In genomic region chr6:88315295-88315694, GRCm38 (mm10) we compare ENCODE assay signal across 22 mouse cellular contexts.
DNase-seq lines count a peak whose midpoint lies in the region; ATAC-seq and TF ChIP-seq lines count a peak whose summit lies in the region.
"Had no signal": no experiment of that assay in that cellular context is flagged by ENCODE, and none has a peak within 500 bp of the region (broad histone marks: within the 10 kb centered on the region; RNA-seq: fewer than 3 reads in every experiment).

No protein-coding gene starts in this region.

- H3K27ac ChIP-seq in kidney, embryonic 15.5 days = no peak overlapping the region
- H3K27ac ChIP-seq in embryonic facial prominence, embryonic 14.5 days (replicated peaks; ENCODE audit: low read depth, low read length) = no peak overlapping the region
- H3K27ac ChIP-seq in hindbrain, postnatal 0 days = no peak overlapping the region
- no peak overlapping the region for H3K27ac ChIP-seq in liver, embryonic 12.5 days
- H3K27ac ChIP-seq: embryonic facial prominence, embryonic 13.5 days; forebrain, embryonic 13.5 days; liver, embryonic 13.5 days; stomach, embryonic 15.5 days had no signal

- TF ChIP-seq POLR2A in brain, embryonic 14.5 days (IDR thresholded peaks at IDR 0.05; ENCODE audit: borderline replicate concordance, extremely low read depth, insufficient read depth, insufficient read length, poor library complexity, severe bottlenecking) = no peak

- H3K4me2 ChIP-seq in kidney, embryonic 15.5 days = no peak overlapping the region
- H3K4me2 ChIP-seq in embryonic facial prominence, embryonic 14.5 days (ENCODE audit: low read depth, low read length) = no peak overlapping the region
- no peak overlapping the region for H3K4me2 ChIP-seq in hindbrain, postnatal 0 days (ENCODE audit: low read depth, low read length)
- no peak overlapping the region for H3K4me2 ChIP-seq in liver, embryonic 12.5 days
- H3K4me2 ChIP-seq: embryonic facial prominence, embryonic 13.5 days; forebrain, embryonic 13.5 days; liver, embryonic 13.5 days; stomach, embryonic 15.5 days had no signal

- H3K4me3 ChIP-seq in kidney, embryonic 15.5 days (replicated peaks) = no peak overlapping the region
- H3K4me3 ChIP-seq in embryonic facial prominence, embryonic 14.5 days (ENCODE audit: low read depth, low read length) = no peak overlapping the region
- H3K4me3 ChIP-seq in hindbrain, postnatal 0 days (ENCODE audit: low read length) = no peak overlapping the region
- no peak overlapping the region for H3K4me3 ChIP-seq in liver, embryonic 12.5 days
- H3K4me3 ChIP-seq: embryonic facial prominence, embryonic 13.5 days; forebrain, embryonic 13.5 days; liver, embryonic 13.5 days; megakaryocyte, embryonic 14.5 days; stomach, embryonic 15.5 days had no signal

- no peaks in the 10 kb centered on the region for H3K36me3 ChIP-seq in kidney, embryonic 15.5 days
- H3K36me3 ChIP-seq in embryonic facial prominence, embryonic 14.5 days (ENCODE audit: control insufficient read depth, insufficient read depth, low read length) = no peaks in the 10 kb centered on the region
- no peaks in the 10 kb centered on the region for H3K36me3 ChIP-seq in hindbrain, postnatal 0 days (ENCODE audit: insufficient read depth, low read length)
- peaks cover 18% of the 10 kb centered on the region; the same call in 1 of the 2 replicates for H3K36me3 ChIP-seq in liver, embryonic 12.5 days
- H3K36me3 ChIP-seq: stomach, embryonic 15.5 days had no signal

- no peaks in the 10 kb centered on the region for H3K9me3 ChIP-seq in kidney, embryonic 15.5 days (replicated peaks)
- H3K9me3 ChIP-seq in embryonic facial prominence, embryonic 14.5 days (ENCODE audit: control insufficient read depth, low read length) = no peaks in the 10 kb centered on the region
- no peaks in the 10 kb centered on the region for H3K9me3 ChIP-seq in hindbrain, postnatal 0 days (ENCODE audit: low read length)
- no peaks in the 10 kb centered on the region for H3K9me3 ChIP-seq in liver, embryonic 12.5 days (replicated peaks)
- H3K9me3 ChIP-seq: embryonic facial prominence, embryonic 13.5 days; forebrain, embryonic 13.5 days; liver, embryonic 13.5 days; megakaryocyte, embryonic 14.5 days; stomach, embryonic 15.5 days had no signal

- 43% methylated on average over 2 of the region's 2 CpGs for WGBS in kidney, embryonic 15.5 days
- WGBS in embryonic facial prominence, embryonic 14.5 days = 24% methylated on average over 2 of the region's 2 CpGs
- WGBS in hindbrain, postnatal 0 days = 49% methylated on average over 2 of the region's 2 CpGs
- WGBS in liver, embryonic 12.5 days (ENCODE audit: insufficient replicate concordance) = 57% methylated on average over 2 of the region's 2 CpGs

- 0 out of 2 replicates have a peak, but pooled peaks have one; percentile 50 for ATAC-seq in kidney, embryonic 15.5 days (replicated peaks; ENCODE audit: low FRiP score)
- ATAC-seq in embryonic facial prominence, embryonic 14.5 days (ENCODE audit: low read depth) = no peak
- ATAC-seq in hindbrain, postnatal 0 days = 0 out of 2 replicates have a peak, but pooled peaks have one; percentile 55
- ATAC-seq in liver, embryonic 12.5 days = no peak
- no peak for ATAC-seq in monocyte, adult 5-6 weeks (replicated peaks; ENCODE audit: insufficient number of reproducible peaks, low FRiP score, low TSS enrichment, poor library complexity, severe bottlenecking)
- ATAC-seq: activated CD4-positive, CD25-positive, alpha-beta regulatory T cell, adult 4 months; forebrain, embryonic 13.5 days; intestine, embryonic 16.5 days; lung, postnatal 0 days had no signal

- H3K9ac ChIP-seq in kidney, embryonic 15.5 days = no peak overlapping the region
- H3K9ac ChIP-seq in embryonic facial prominence, embryonic 14.5 days (ENCODE audit: low read depth, low read length) = no peak overlapping the region
- H3K9ac ChIP-seq in hindbrain, postnatal 0 days (replicated peaks; ENCODE audit: low read length) = no peak overlapping the region
- H3K9ac ChIP-seq in liver, embryonic 12.5 days = no peak overlapping the region
- H3K9ac ChIP-seq: embryonic facial prominence, embryonic 13.5 days; forebrain, embryonic 13.5 days; liver, embryonic 13.5 days; stomach, embryonic 15.5 days had no signal

- no peak for DNase-seq in kidney, postnatal 25 days
- DNase-seq in brain, embryonic 14.5 days (ENCODE audit: low read depth) = peak; percentile 32
- DNase-seq in embryonic facial prominence, embryonic 14.5 days (ENCODE audit: low spot score) = peak; percentile 12
- peak; percentile 28 for DNase-seq in hindbrain, postnatal 0 days (ENCODE audit: low spot score)
- no peak for DNase-seq in gastrocnemius, adult 18-20 months (ENCODE audit: low spot score)
- DNase-seq: adrenal gland, postnatal 25 days; cerebellum, postnatal 10 days; heart, postnatal 10 days; kidney, postnatal 36 days; left cerebral cortex, postnatal 4 days; liver, embryonic 13.5 days; thymus, postnatal 14 days had no signal

- H3K4me1 ChIP-seq in kidney, embryonic 15.5 days = peaks cover 19% of the 10 kb centered on the region; the same call in 1 of the 2 replicates
- H3K4me1 ChIP-seq in embryonic facial prominence, embryonic 14.5 days (ENCODE audit: control insufficient read depth, insufficient read depth, low read length) = no peaks in the 10 kb centered on the region
- H3K4me1 ChIP-seq in hindbrain, postnatal 0 days (ENCODE audit: insufficient read depth, low read length) = no peaks in the 10 kb centered on the region
- H3K4me1 ChIP-seq in liver, embryonic 12.5 days = peaks cover 9% of the 10 kb centered on the region
- H3K4me1 ChIP-seq: stomach, embryonic 15.5 days had no signal

- H3K27me3 ChIP-seq in kidney, embryonic 15.5 days = no peaks in the 10 kb centered on the region
- H3K27me3 ChIP-seq in embryonic facial prominence, embryonic 14.5 days (replicated peaks; ENCODE audit: control insufficient read depth, insufficient read depth, low read length) = no peaks in the 10 kb centered on the region
- H3K27me3 ChIP-seq in hindbrain, postnatal 0 days (ENCODE audit: insufficient read depth, low read length) = no peaks in the 10 kb centered on the region
- H3K27me3 ChIP-seq in liver, embryonic 12.5 days (replicated peaks) = no peaks in the 10 kb centered on the region
- H3K27me3 ChIP-seq: embryonic facial prominence, embryonic 13.5 days; forebrain, embryonic 13.5 days; liver, embryonic 13.5 days; megakaryocyte, embryonic 14.5 days; stomach, embryonic 15.5 days had no signal

- TF ChIP-seq CTCF in brain, embryonic 14.5 days (IDR thresholded peaks at IDR 0.05; ENCODE audit: borderline replicate concordance, extremely low read depth, insufficient read depth, insufficient read length) = no peak
- TF ChIP-seq CTCF in hindbrain, postnatal 0 days (IDR thresholded peaks at IDR 0.05; ENCODE audit: low read depth) = no peak

Comparison
In these comparisons a context has a peak if more than half of its experiments do, and no peak if none do; other contexts are left out.
1. ATAC-seq: peak in kidney, embryonic 15.5 days (single experiment) and hindbrain, postnatal 0 days (single experiment); none in embryonic facial prominence, embryonic 14.5 days (single experiment), liver, embryonic 12.5 days (single experiment) and monocyte, adult 5-6 weeks (single experiment).
2. DNase-seq: peak in brain, embryonic 14.5 days (single experiment), embryonic facial prominence, embryonic 14.5 days (single experiment) and hindbrain, postnatal 0 days (single experiment); none in kidney, postnatal 25 days (0 of 2) and gastrocnemius, adult 18-20 months (single experiment).